Mouse (Mus musculus) right cerebral cortex, postnatal 25 days (tissue): ENCODE data around the gene Zfp105.

Experiments
- DNase-seq: peaks from one replicate; pipeline ENCODE4 v3.0.0; 2022

Gene Zfp105

DNA sequence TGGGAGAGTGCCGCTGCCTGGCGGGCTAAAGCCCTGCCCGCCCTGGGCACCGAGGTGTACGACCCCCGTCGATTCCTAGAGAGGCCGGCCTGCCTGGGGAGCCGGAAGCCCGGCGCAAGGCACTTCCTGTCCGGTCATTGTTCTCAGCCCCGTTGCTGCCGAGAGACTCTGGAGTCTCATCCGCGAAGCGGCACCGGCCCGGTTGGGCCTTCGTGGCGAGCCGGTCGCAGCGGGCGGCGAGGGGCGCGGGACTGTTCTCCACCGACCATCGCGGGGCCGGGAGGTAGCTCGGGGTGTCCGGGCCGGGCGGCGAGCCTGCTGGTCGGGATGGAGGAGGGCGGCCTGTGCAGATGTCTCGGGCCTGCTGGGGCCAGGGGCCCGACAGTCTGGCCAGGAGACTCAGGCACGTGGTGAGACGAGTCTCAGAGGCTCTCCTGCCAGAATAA lies at the start of gene Zfp105:
Zfp105 (plus strand) TSS at position 137 of the 446 bp plus-strand sequence.
- peak; percentile 80 for DNase-seq

DNA sequence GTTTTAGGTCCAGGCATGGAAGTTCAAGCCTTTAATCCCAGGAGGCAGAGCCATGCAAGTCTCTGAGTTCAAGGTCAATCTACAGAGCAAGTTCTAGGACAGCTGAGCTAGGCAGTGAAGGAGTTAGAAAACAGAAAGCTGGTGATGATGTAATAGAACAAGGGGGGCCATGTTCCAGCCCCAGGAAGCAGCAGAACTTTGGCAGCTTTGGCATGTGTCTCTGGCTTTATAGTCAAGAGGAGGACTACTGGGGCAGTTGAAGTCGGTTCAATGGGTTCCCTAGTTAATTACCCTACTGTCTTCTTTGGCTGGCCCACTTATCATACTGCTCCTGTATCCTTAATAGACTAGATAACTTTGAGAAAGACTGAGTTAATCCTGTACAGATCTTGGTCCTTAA lies 48.2 kb upstream of the Zfp105 start:
- no peak for DNase-seq

DNA sequence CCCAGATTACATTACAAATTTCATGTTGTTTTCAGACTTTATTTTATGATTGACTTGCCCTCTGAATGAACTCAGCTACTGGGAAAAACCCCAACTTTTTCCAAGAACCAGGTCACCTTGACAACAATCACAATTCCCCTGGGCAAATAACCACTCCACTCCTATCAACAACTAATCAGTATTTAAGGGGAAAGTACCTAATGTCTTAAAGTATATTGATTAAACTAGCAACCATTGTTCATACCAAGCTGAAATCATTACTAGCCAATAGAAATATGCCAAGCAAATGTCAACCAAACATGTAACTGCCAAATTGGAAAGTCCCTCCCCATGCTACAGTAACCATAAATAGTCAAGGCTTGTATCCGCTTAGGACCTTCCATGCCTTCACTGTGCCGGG lies 47.7 kb upstream of the Zfp105 start:
- DNase-seq: no peak

DNA sequence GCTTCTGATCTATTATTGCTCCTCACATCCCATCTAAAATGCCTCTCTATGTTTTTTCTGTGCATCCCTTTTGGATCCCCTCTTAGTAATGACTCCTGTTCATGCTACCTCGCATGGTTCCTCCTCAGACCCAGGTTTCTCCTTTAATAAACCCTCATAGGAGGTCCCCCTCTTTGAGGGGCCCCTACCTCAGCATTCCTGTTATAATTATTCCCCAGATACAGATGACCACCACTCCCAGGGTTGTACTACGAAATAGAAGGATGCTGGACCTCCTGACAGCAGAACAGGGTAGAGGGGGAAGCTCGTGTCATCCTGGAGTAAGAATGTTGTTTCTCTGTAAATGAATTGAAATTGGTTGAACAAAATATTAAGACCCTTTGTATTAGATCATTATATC lies 37.5 kb upstream of the Zfp105 start, which contains the start of gene Zkscan7:
Zkscan7 (plus strand) TSS at position 301 of the 400 bp plus-strand sequence.
- DNase-seq: no peak

DNA sequence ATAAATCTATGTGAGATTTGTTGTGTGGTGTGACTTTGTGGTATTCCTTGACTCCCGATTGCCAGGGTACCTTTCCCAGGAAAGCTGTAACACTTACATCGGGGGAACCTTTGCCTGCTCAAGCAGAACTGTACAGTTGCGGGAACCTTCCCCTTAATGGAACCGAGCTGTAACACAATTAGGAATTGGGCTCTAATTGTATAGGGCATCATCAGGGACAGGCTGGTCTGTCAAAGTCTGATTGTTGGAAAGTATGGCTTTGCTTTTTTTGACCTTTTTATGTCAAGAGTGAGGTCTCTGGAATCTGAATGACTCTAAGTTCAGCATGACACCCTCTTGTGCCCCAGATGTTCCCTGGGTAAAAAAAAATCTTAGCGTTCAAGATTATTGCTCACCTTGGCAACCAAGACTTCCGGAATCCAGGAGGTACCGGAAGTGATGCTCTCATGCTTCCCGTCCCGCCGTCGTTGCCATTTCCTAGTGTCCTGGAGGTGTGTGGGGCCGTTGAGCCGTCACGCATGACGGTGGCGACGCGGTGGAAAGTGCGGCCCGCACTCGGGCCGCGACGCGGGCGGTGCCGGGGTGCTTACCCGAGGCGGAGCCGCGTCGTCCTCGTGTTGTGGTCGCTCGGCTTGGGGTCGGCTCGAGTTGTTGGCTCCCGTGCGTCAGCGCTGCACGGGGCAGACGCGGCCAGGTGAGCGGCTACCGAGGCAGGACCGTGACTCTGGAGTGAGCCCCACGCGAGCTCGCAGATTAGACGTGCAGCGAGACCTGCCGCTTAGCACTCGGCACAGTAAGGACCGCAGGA lies 36.3 kb upstream of the Zfp105 start:
- peak; percentile 48 for DNase-seq

DNA sequence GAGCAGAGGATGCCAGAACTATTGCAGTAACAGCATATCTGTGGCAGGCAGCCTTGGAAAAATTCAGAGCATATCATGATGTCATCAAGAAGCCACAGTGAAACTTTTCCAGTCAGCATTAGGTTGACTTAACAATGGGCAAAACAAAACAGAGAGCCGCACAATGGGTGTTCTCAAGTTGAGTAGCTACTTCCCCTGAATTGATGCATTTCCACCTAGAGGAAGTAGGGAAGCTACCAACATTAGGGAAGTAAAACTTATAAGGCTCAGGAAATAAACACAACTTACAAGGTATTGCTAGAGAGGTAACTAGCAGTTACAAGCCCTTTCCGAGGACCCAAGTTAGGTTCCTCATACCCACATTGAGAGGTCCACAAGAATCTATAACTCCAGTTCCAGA lies 21.8 kb upstream of the Zfp105 start:
- DNase-seq: no peak

DNA sequence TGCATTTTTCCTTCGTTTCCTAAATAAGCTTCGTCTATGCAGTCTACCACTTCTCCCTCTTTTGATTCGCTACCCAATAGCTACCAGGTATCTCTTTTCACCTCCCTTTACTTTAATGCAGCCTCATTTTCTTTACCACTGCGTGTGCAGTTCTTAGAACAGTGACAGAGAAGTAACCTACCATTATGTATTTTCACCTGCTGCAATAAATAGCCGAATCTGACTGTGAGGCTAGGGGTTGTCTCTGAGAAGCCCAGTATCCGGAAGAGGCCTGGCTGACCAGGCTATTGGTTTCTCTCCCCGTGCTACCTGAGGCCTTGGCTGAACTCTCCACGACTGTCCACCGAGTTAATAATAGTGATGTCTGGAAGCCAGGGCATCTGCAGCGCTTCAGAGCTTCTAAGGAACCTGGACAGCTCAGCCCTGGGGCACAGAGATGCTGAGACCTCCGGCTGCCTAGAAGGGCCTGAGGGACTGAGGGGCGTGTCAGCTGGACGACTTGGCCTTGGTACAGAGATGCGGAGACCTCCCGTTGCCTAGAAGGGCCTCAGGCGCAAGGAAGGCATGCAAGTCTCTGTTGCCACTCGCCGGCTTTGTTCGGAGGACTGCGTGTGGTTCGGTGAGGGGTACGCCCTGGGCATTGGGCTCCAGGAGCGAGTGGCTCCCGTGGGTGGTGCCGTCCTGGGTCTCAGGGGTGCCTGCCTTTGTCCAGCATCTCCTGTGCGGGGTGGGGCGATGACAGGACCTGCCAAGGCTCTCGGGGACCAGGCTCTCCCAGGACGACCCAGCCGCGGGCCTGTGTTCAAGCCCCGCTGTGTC lies 19.9 kb upstream of the Zfp105 start:
- peak; percentile 28 for DNase-seq

DNA sequence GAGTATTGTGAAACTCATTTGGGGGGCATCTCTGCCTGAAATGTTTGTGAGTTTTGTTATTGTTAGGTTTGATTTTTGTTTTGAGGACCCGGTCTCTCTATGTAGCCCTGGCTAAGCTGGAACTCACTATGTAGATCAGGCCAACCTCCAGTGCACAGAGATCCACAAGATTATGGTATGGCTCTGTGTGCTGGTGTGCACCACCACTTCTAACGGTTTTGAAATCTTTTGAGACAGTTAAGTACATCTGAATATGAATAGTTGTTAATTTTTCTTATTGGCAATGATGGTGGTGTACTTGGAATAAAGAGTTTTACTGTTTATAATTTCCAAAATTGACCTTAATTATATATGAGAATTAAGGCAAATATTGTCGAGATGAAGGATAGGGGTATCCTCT lies 436 bp upstream of the Zfp105 start:
- no peak for DNase-seq

DNA sequence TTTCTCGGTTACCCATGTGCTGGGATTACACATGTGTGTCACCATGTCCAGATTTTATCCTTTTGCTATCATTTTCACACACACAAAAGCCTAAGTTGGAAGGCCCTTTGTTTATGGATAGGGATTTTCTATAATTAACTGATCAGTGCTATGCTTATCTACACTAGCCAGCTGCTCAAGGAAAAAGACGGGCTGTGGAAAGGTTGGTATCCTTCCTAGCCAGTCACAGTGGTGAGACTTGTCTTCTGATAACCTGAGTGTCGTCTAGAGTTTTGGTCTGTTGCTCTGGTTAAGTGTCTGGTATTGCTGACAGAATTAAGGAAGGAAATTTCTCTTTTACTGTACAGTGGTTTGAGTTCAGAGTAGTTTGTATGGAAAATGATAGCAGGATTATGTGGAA lies 6.0 kb downstream of the Zfp105 start:
- no peak for DNase-seq

DNA sequence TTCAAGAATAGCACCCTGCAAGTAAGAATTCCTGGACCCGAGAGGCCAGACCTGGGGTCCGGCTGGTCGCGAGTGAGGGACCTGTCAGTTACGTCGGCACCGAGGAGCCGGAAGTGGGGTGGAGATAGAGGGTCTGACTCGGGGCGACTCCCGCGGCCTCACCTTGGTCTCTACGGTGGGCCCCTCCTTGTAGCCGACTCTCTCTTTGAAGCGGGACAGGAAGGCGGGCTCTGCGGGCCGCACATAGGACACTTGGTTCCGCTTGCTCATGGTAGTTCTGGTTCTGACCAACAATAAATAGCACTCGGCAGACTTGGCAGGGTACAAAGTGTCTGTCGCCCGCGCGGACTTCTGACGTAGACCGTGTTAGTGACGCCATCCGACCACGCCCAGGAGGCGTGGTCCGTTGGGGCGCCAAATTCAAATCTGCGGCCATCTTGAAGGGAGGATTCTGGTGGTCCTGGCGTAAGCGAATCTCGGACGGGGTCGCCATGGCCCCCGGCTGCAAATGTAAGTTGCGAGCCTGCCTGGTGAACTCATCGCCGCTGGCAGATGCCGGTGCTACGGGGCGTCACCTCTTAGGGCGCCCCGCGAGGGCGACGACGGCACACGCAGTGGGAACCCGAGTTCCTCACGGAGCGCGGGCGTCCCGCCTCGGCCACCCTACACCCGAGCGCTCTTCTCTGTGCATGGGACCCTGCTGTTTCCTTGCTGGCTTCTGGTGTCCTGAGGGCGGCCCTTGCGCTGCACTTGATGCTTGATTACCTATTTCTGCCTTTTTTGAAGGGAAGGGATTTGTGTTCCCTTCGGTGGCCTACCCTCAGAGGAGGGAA lies 28.0 kb downstream of the Zfp105 start, which contains the start of the genes 1110059G10Rik and Kif15:
1110059G10Rik (minus strand) TSS at position 358 of the 833 bp plus-strand sequence.
Kif15 (plus strand) TSS at position 404 of the 833 bp plus-strand sequence.
- DNase-seq: peak; percentile 91
